Mouse (Mus musculus): ENCODE results near the gene Hmx2. TPM values are rescaled to one million over a fixed set of nuclear protein-coding genes. Genes with fewer than 3 reads are reported as not detected.

Hmx2 gene
- total RNA-seq, 4 experiments from 2014 or later = not detected

DNA sequence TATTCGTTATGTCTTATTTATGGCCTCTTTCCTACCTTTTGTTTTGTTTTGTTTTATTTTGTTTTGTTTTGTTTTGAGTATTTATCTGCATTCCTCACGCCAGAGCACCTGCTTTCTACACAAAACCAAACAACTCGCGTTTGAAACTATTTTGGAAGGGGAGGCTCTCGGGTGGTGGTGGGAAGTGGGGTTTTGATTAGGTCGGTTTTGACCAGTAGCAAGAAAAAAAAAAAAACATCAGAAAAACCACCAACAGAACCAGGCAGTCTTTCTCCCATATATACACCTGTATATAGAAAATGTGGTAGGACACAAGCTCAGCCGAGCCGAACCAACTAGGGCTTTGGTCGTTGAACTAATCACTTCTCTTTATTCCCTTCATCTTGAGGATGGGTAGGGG is 7.5 kb downstream of the Hmx2 start:
- DNase-seq (ENCODE audit: low spot score in 2 of 2) = no peak

DNA sequence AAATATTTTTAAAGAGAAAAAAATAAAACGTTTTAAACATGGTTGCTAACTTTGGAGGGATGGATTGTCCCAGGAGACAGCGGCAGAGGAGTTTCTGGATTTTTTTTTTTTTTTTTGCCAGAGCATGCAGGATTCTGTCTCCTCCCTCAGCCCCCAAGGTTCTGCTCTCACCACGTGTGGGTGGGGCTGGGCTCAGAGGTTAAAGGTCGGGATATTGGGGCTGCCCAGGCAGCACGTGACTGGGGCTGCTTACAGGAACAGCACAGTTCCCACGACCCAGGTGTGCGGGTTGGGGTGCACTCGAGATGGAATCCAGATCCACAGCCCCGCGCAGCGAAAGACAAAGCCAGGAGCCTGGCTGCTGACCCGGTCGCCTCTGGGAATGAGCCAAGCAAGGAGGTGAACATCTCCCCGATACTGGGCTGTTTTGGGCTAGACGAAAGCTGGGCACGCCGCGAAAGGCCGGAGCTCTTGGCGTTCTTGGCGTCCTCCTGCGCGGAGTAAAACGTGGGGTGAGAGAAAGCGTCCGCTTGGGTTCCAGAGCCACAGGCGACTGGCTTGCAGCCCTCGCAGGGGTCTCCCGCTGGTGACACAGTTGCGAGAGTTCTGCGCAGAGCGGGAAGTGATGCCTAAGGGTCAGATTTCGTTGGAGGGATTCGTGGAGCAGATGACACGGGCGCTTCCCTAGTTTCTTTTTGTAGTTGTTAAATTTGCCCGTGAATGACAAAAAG is 8.1 kb downstream of the Hmx2 start:
- DNase-seq (ENCODE audit: low spot score in 2 of 2) = no peak

GRCm38 (mm10) chr7:131557751-131558150 is 9.2 kb downstream of the Hmx2 start:
- DNase-seq (ENCODE audit: low spot score in 2 of 2) = no peak

DNA sequence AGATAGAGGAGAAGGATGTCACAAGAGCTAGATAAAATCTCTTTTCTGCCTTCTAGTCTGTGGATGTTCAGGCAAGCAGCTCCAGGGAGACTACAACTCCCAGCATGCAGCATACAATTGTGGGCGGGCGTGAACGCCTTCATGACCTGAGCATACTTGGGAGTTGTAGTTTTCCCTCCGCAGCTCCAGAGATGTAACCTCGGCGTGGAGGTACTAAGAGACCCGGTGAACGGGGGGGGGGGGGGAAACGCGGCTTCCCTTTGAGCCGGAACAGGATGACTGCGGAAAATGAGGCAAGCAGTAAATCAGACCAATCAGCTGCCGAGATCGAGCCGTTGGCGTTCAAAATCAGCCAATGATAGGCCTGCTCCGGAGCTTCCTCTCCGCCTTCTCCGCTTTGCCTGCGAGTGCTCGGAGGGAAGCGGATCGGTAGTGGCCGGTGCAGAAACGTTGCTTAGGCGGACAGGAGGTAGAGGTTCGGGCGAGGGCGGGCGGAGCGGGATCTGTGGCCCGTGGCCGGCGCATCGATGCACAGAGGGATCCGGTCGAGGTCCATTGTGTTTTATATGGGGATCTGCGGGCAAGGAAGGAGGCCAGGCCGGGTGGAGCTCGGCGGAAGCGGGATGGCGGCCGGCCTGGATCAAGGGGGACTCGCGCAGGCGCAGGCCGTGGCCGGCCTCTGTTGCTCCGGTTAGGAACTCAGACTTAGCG is 11.6 kb downstream of the Hmx2 start, which contains the start of gene Bub3:
Gene Bub3 (plus strand): TSS at position 237 of the 711 bp plus-strand sequence.
- peak; percentile 78 to 89 for DNase-seq (ENCODE audit: low spot score in 2 of 2)

GRCm38 (mm10) chr7:131560697-131561042 is 12.1 kb downstream of the Hmx2 start:
- no peak for DNase-seq (ENCODE audit: low spot score in 2 of 2)

DNA sequence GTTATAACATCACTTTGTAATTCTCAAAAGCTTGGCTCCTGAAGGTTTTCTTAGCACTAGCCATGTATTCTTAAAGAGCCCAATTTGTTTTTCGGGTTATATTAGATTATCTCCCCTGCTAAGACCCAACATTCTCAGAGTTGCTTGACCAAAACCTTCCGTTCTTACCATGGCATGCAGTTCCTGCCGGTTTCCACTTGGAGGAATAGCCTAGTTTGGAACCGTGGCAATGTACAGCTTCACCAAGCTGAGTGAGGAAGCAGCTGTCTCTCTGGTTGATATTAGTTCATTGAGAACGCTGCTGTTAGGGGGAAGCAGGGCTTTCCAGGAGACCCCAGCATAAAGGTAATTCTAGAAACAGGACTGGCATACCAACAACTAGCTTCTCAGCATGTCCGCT is 26.7 kb downstream of the Hmx2 start:
- no peak for DNase-seq (ENCODE audit: low spot score in 2 of 2)

GRCm38 (mm10) chr7:131582178-131582577 is 33.6 kb downstream of the Hmx2 start:
- no peak for DNase-seq (ENCODE audit: low spot score in 2 of 2)

GRCm38 (mm10) chr7:131585551-131585950 is 37.0 kb downstream of the Hmx2 start:
- DNase-seq (ENCODE audit: low spot score in 2 of 2) = no peak

GRCm38 (mm10) chr7:131597779-131598482 is 49.4 kb downstream of the Hmx2 start:
- no peak for DNase-seq (ENCODE audit: low spot score in 2 of 2)

DNA sequence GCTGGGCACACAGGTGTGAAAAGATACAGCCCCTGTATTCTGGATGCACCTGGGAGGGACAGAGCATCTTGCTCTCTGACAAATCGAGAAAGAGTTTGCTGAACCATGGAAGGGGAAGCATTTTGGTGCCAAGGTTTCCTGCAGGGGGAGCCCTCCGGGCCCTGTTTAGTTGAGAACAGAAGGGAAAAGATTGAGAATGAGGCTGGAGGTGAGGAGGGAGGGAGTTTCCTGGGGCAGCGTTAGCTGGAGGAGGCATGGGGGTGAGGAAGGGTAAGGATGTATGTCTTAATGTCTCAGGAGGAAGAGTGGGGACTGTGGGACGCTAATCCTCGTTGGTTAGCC is 49.9 kb downstream of the Hmx2 start:
- DNase-seq (ENCODE audit: low spot score in 2 of 2) = no peak

GRCm38 (mm10) chr7:131602106-131602505 is 53.5 kb downstream of the Hmx2 start:
- DNase-seq (ENCODE audit: low spot score in 2 of 2) = no peak

DNA sequence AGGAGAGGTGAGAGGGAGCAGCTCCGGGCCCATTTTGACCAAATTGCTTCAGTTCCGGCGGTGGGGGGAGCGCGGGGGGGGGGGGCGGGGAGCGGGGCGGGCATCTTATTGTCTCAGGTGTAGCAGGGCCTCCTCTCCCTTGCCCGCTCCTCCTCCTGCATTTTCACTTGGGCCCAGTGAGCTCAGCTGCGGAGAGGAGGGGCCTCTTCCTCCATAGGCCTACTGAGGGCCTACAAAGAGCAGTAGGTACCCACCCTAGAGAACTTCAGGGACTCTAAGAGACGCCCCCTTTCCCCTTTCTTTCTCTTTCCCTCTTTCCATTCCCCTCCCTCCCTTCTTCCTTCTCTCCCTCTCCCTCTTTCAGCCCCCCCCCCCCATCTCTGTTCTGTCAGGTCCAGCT is 54.6 kb downstream of the Hmx2 start:
- no peak for DNase-seq (ENCODE audit: low spot score in 2 of 2)

DNA sequence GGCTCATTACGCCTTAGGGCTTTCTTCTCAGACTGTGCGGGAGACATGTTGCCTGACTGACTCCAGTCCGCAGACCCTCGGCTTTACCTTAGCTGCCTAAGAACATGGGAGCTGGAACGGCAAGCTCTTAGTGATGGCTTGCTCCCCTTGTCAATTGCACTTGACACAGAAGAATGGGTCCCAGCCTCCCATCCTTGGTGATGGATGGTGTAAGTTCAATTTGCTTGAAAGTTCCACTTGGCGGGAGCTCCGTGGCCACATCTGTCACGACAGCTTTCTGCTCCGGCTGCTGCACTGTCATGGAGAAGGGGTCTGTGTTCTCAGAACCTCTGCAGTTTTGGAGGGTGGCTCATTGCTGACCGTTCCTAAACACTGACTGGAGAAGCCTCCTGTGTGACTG is 56.4 kb downstream of the Hmx2 start:
- DNase-seq (ENCODE audit: low spot score in 2 of 2) = no peak

DNA sequence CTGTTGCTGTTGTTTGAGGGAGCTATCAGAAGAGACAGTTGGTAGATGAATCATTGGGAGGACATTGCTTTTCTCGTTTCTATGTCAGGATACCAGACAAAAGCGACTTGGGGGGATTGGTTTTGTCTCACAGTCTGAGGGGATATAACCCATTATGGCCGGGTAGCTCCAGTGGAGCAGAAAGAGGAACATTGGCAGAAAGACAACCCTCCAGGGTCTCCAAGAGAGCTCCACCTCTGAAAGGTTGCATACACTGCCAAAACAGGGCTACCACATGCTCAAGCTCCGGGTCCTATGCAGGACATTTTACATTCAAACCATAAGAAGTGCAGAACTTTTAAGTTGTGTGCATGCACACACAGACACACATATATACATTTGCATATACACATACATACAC is 56.9 kb downstream of the Hmx2 start:
- DNase-seq (ENCODE audit: low spot score in 2 of 2) = no peak

Other genes starting within 250 kb of the Hmx2 start
- under 1 TPM; 0.63 to 0.99 (median 0.91) TPM for gene Cuzd1, start 226.5 kb upstream of the Hmx2 start, total RNA-seq (2022)
- not detected for gene Fam24b, start 219.3 kb upstream of the Hmx2 start, total RNA-seq (2022)
- gene Fam24a, start 214.9 kb upstream of the Hmx2 start, total RNA-seq (2022) = not detected
- 10 to 100 TPM; 14.4 to 19.2 (median 16.4) TPM for gene 2310057M21Rik, start 186.0 kb upstream of the Hmx2 start, total RNA-seq (2022)
- gene Pstk, start 177.6 kb upstream of the Hmx2 start, total RNA-seq (2022) = 10 to 100 TPM; 28.2 to 45.0 (median 39.4) TPM
- 10 to 100 TPM; 28.3 to 38.2 (median 32.7) TPM for gene Ikzf5, start 138.3 kb upstream of the Hmx2 start, total RNA-seq (2022)
- gene Acadsb, start 138.2 kb upstream of the Hmx2 start, total RNA-seq (2022) = 100 to 1,000 TPM; 146 to 202 (median 176) TPM
- gene Hmx3, start 5.9 kb upstream of the Hmx2 start, total RNA-seq (2022) = not detected
- 10 to 100 TPM; 30.5 to 36.3 (median 32.4) TPM for gene Bub3, start 11.4 kb downstream of the Hmx2 start, total RNA-seq (2022)